Mouse (Mus musculus): ENCODE measurements at regions not wholly inside any gene's neighbourhood (a gene's known extent, or its start where the extent isn't known, plus 50 kb on each side); places are given as distances from the start of the nearest gene placed in this dataset.

- Histone ChIP-seq H3K27me3 (ENCODE audit: poor library complexity, severe bottlenecking) (no peaks in the 10 kb centered on the region), H3K4me1 (peaks cover 10% of the 10 kb centered on the region), H3K27ac (no peak overlapping the region), H3K4me3 (no peak overlapping the region), H3K9me3 (no peaks in the 10 kb centered on the region), H3K36me3 (replicated peaks) (no peaks in the 10 kb centered on the region)
- 88% methylated on average over 5 of the region's 5 CpGs for WGBS
- no peak for DNase-seq (ENCODE audit: extremely low spot score, low spot score)
Measured at GRCm38 (mm10) chr3:120885401-120885800, 286.1 kb downstream of the Rwdd3 start.

DNA sequence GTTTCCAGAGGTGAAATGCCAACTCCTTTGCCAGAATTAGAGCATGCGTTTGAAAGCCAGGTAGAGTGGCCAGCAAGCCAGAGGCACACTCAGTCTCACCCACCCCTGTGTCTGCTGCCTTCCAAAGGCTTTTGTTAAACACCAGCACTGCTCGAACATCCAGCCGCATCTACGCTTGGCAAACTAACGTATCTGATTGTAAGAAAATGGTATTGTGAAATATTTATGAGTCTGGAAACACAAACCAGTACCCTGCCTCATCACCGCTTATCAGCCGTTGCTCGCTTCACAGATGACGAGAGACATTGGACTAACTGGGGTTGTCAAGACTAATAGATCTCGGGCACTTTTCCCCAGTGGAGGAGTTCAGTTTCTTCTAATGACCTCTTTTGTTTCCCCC lies 287.3 kb downstream of the Rwdd3 start:
- Histone ChIP-seq H3K36me3 (replicated peaks) (no peaks in the 10 kb centered on the region), H3K27ac (no peak overlapping the region), H3K4me1 (peaks cover 10% of the 10 kb centered on the region), H3K9me3 (no peaks in the 10 kb centered on the region), H3K27me3 (ENCODE audit: poor library complexity, severe bottlenecking) (no peaks in the 10 kb centered on the region), H3K4me3 (no peak overlapping the region)
- DNase-seq (ENCODE audit: extremely low spot score, low spot score): no peak
- 85% methylated on average over 10 of the region's 10 CpGs for WGBS

- H3K4me1 ChIP-seq: peaks cover 10% of the 10 kb centered on the region
- no peaks in the 10 kb centered on the region for H3K36me3 ChIP-seq (replicated peaks)
- no peak overlapping the region for H3K4me3 ChIP-seq
- no peaks in the 10 kb centered on the region for H3K27me3 ChIP-seq (ENCODE audit: poor library complexity, severe bottlenecking)
- WGBS: 67% methylated on average over 5 of the region's 5 CpGs
- no peak for DNase-seq (ENCODE audit: extremely low spot score, low spot score)
- no peaks in the 10 kb centered on the region for H3K9me3 ChIP-seq
- H3K27ac ChIP-seq: no peak overlapping the region
Measured at GRCm38 (mm10) chr3:120883650-120884049, 287.8 kb downstream of the Rwdd3 start.

DNA sequence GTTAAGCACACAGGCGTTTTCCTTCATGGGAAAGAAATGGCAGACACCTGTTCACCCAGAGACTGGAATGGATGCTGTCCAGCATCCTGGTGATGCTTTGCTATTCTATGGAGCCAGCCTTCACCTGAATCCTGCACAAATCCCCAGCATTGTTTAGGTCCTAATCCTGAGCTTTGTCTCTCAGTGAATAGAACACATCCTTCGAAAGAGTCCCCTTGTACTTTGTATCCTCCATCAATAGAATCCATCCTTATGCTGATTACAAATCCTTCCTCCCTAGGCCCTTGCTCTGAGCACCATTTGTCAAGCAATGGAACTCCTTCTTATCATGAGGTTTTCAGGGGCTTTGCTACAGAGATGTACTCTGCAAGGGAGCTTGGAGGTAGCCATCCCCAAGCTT lies 292.1 kb downstream of the Rwdd3 start:
- H3K27me3 ChIP-seq (ENCODE audit: poor library complexity, severe bottlenecking): no peaks in the 10 kb centered on the region
- 60% methylated on average over 2 of the region's 2 CpGs for WGBS
- H3K4me3 ChIP-seq: no peak overlapping the region
- peaks cover 9% of the 10 kb centered on the region for H3K4me1 ChIP-seq
- DNase-seq (ENCODE audit: extremely low spot score, low spot score): no peak
- no peak overlapping the region for H3K27ac ChIP-seq
- no peaks in the 10 kb centered on the region for H3K9me3 ChIP-seq
- no peaks in the 10 kb centered on the region for H3K36me3 ChIP-seq (replicated peaks)

- Histone ChIP-seq H3K9me3 (no peaks in the 10 kb centered on the region), H3K27me3 (ENCODE audit: poor library complexity, severe bottlenecking) (no peaks in the 10 kb centered on the region), H3K36me3 (replicated peaks) (no peaks in the 10 kb centered on the region), H3K4me3 (no peak overlapping the region), H3K27ac (no peak overlapping the region), H3K4me1 (no peaks in the 10 kb centered on the region)
- DNase-seq (ENCODE audit: extremely low spot score, low spot score): no peak
- WGBS: 89% methylated on average over 3 of the region's 3 CpGs
Measured at GRCm38 (mm10) chr3:120875740-120876139, 295.8 kb downstream of the Rwdd3 start.

- no peak for DNase-seq (ENCODE audit: extremely low spot score, low spot score)
Measured at GRCm38 (mm10) chr3:120865036-120865435, 306.5 kb downstream of the Rwdd3 start.

GRCm38 (mm10) chr3:120861641-120862040 lies 309.9 kb downstream of the Rwdd3 start:
- no peaks in the 10 kb centered on the region for H3K36me3 ChIP-seq (replicated peaks)
- 87% methylated on average over 4 of the region's 4 CpGs for WGBS
- H3K27ac ChIP-seq: no peak overlapping the region
- H3K4me1 ChIP-seq: no peaks in the 10 kb centered on the region
- H3K4me3 ChIP-seq: no peak overlapping the region
- H3K9me3 ChIP-seq: no peaks in the 10 kb centered on the region
- no peaks in the 10 kb centered on the region for H3K27me3 ChIP-seq (ENCODE audit: poor library complexity, severe bottlenecking)
- no peak for DNase-seq (ENCODE audit: extremely low spot score, low spot score)

More at GRCm38 (mm10) chr3:120865036-120865435, 306.5 kb downstream of the Rwdd3 start:
- Histone ChIP-seq H3K27me3 (ENCODE audit: poor library complexity, severe bottlenecking) (no peaks in the 10 kb centered on the region), H3K27ac (no peak overlapping the region), H3K9me3 (no peaks in the 10 kb centered on the region), H3K4me3 (no peak overlapping the region), H3K36me3 (replicated peaks) (no peaks in the 10 kb centered on the region), H3K4me1 (no peaks in the 10 kb centered on the region)
- 82% methylated on average over 8 of the region's 8 CpGs for WGBS

GRCm38 (mm10) chr3:120858281-120858680 lies 313.2 kb downstream of the Rwdd3 start:
- no peaks in the 10 kb centered on the region for H3K9me3 ChIP-seq
- no peak overlapping the region for H3K4me3 ChIP-seq
- no peaks in the 10 kb centered on the region for H3K4me1 ChIP-seq
- H3K27me3 ChIP-seq (ENCODE audit: poor library complexity, severe bottlenecking): no peaks in the 10 kb centered on the region
- H3K27ac ChIP-seq: no peak overlapping the region
- H3K36me3 ChIP-seq (replicated peaks): no peaks in the 10 kb centered on the region
- no peak for DNase-seq (ENCODE audit: extremely low spot score, low spot score)
- 83% methylated on average over 13 of the region's 13 CpGs for WGBS

GRCm38 (mm10) chr3:120854322-120854721 lies 317.2 kb downstream of the Rwdd3 start:
- WGBS: 95% methylated on average over 3 of the region's 3 CpGs

DNA sequence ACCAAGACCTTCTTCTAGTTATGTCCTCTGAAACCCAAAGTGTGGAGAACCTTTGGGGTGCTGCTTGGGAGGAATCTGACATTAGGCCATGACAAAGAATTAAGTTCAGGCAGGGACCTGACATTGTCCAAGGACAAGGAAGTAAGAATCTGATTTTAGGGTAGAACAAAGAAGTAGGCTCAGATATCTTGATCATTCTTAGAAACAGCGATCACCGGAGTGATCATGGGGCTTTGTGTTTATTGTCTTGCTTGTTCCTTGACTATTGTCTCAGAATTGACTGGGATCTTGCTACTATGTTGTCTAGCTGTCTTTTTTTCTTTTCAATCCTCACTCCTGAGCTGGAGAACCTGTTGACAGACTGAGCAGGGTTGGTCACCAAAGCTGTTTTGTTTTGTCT lies 327.9 kb downstream of the Rwdd3 start:
- Histone ChIP-seq H3K36me3 (replicated peaks) (no peaks in the 10 kb centered on the region), H3K9me3 (no peaks in the 10 kb centered on the region), H3K4me3 (no peak overlapping the region), H3K27ac (no peak overlapping the region), H3K27me3 (ENCODE audit: poor library complexity, severe bottlenecking) (no peaks in the 10 kb centered on the region), H3K4me1 (no peaks in the 10 kb centered on the region)
- no peak for DNase-seq (ENCODE audit: extremely low spot score, low spot score)
- WGBS: 92% methylated on average over 2 of the region's 2 CpGs

More at GRCm38 (mm10) chr3:120854322-120854721, 317.2 kb downstream of the Rwdd3 start:
- H3K4me1 ChIP-seq: no peaks in the 10 kb centered on the region
- no peak overlapping the region for H3K4me3 ChIP-seq
- H3K27me3 ChIP-seq (ENCODE audit: poor library complexity, severe bottlenecking): no peaks in the 10 kb centered on the region
- no peaks in the 10 kb centered on the region for H3K36me3 ChIP-seq (replicated peaks)
- DNase-seq (ENCODE audit: extremely low spot score, low spot score): no peak
- H3K27ac ChIP-seq: no peak overlapping the region
- H3K9me3 ChIP-seq: no peaks in the 10 kb centered on the region

DNA sequence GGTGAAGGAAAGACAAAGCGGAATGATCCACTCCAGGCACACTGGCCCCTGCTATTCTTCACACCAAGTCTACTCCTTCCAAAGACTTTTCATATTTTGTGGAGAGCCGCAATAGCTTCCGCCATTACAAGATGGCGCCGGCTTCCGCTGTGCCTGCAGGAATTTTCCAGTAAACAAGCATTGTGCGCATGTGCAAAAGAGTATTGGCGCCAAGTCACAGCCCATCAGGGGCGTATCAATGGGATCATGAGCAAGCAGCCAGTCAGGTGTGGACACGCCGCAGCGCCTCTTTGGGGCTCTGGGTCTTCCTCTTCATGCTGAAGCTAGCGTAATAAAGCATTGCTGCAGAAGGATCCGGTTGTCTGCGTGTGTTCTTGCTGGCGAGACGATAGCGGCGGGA lies 348.0 kb downstream of the Rwdd3 start:
- Histone ChIP-seq H3K4me3 (no peak overlapping the region), H3K9me3 (no peaks in the 10 kb centered on the region), H3K27ac (no peak overlapping the region), H3K27me3 (ENCODE audit: poor library complexity, severe bottlenecking) (no peaks in the 10 kb centered on the region), H3K4me1 (no peaks in the 10 kb centered on the region), H3K36me3 (replicated peaks) (no peaks in the 10 kb centered on the region)
- DNase-seq (ENCODE audit: extremely low spot score, low spot score): no peak
- 97% methylated on average over 19 of the region's 19 CpGs for WGBS

GRCm38 (mm10) chr3:120811901-120812300 lies 359.6 kb downstream of the Rwdd3 start:
- no peak for DNase-seq (ENCODE audit: extremely low spot score, low spot score)
- 53% methylated on average over 2 of the region's 2 CpGs for WGBS
- no peaks in the 10 kb centered on the region for H3K27me3 ChIP-seq (ENCODE audit: poor library complexity, severe bottlenecking)

DNA sequence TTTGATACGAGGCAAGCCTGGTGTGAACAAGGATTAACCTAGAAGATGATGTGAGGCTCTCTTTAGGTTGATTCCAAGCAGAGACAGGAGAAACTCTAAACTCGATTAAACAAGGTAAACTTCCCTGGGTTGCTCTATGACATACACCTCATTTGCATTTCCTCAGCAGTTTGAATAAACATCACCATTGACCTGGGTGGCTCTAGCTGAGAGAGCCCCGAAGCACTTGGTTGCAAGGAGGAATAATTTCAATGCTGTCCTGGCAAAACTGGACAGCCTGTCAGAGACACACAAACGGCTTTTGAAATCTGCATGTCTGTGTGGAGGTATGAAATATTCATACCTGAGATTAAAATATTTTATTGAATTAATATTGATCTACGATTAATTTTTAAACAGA lies 361.0 kb downstream of the Rwdd3 start:
- no peaks in the 10 kb centered on the region for H3K36me3 ChIP-seq (replicated peaks)
- no peak overlapping the region for H3K27ac ChIP-seq
- H3K27me3 ChIP-seq (ENCODE audit: poor library complexity, severe bottlenecking): no peaks in the 10 kb centered on the region
- H3K4me3 ChIP-seq: no peak overlapping the region
- peaks cover 26% of the 10 kb centered on the region for H3K4me1 ChIP-seq
- DNase-seq (ENCODE audit: extremely low spot score, low spot score): no peak
- H3K9me3 ChIP-seq: no peaks in the 10 kb centered on the region
- 78% methylated on average over 5 of the region's 5 CpGs for WGBS

More at GRCm38 (mm10) chr3:120811901-120812300, 359.6 kb downstream of the Rwdd3 start:
- H3K9me3 ChIP-seq: no peaks in the 10 kb centered on the region
- peaks cover 26% of the 10 kb centered on the region for H3K4me1 ChIP-seq
- H3K27ac ChIP-seq: no peak overlapping the region
- H3K36me3 ChIP-seq (replicated peaks): no peaks in the 10 kb centered on the region
- no peak overlapping the region for H3K4me3 ChIP-seq

DNA sequence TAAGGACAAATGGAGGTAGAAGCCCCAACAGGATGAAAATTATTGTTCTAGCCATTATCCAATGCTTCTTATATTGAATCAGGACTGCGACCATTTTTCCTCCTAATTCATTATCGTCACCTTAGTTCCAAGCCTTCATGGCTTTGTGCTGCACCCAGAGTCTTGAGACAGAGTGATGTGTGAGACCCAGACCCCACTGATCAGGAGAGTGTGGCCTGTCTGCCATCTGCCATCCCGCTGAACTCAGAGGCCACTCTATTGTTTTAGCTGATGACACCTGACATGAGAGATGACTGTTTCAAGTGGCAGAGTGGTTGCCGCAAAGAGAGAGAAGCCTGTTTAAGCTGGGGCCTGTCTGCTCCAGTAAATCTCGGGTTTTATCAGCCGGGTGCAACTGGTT lies 361.4 kb downstream of the Rwdd3 start:
- Histone ChIP-seq H3K27ac (no peak overlapping the region), H3K4me3 (no peak overlapping the region), H3K36me3 (replicated peaks) (no peaks in the 10 kb centered on the region), H3K27me3 (ENCODE audit: poor library complexity, severe bottlenecking) (no peaks in the 10 kb centered on the region), H3K9me3 (no peaks in the 10 kb centered on the region), H3K4me1 (peaks cover 26% of the 10 kb centered on the region)
- DNase-seq (ENCODE audit: extremely low spot score, low spot score): no peak
- WGBS: 75% methylated on average over 6 of the region's 6 CpGs
